Mouse (Mus musculus) macrophage (primary cell): ENCODE measurements around the gene Ubqln1. TPM values are rescaled to one million over a fixed set of nuclear protein-coding genes. Genes with fewer than 3 reads are reported as not detected.

Experiments
- polyA plus RNA-seq: library from polyadenylated mRNA; stranded (reverse); fragments of 250-400 nt; gene quantifications from 3 replicates; pipeline ENCODE4 v1.2.4, GENCODE M21; 2018; ENCODE audit warnings: inconsistent platforms

The Ubqln1 gene
- polyA plus RNA-seq, 1 experiment from 2014 or later = 66.0 TPM

Other genes starting within 250 kb of the Ubqln1 start
- gene Klhl3, start 102.1 kb downstream of the Ubqln1 start, polyA plus RNA-seq = 0.05 to 1.1 TPM (median 0.19 TPM) in 3 replicates
- gene Hnrnpa0, start 87.1 kb downstream of the Ubqln1 start, polyA plus RNA-seq = 18.4 to 77.1 TPM (median 48.4 TPM) in 3 replicates
- gene Idnk, start 58.0 kb downstream of the Ubqln1 start, polyA plus RNA-seq = 22.2 to 41.3 TPM (median 25.5 TPM) in 3 replicates
- gene Gkap1, start 60.0 kb upstream of the Ubqln1 start, polyA plus RNA-seq = 19.3 to 36.5 TPM (median 25.1 TPM) in 3 replicates
- 0.10 to 0.20 TPM (median 0.14 TPM) in 3 replicates for gene Kif27, start 143.5 kb upstream of the Ubqln1 start, polyA plus RNA-seq
- gene 2210016F16Rik, start 169.6 kb upstream of the Ubqln1 start, polyA plus RNA-seq = 14.0 to 26.7 TPM (median 16.3 TPM) in 3 replicates
- 18.1 to 36.6 TPM (median 36.0 TPM) in 3 replicates for gene Rmi1, start 186.6 kb upstream of the Ubqln1 start, polyA plus RNA-seq
- gene Hnrnpk, start 187.7 kb upstream of the Ubqln1 start, polyA plus RNA-seq = 321 to 467 TPM (median 425 TPM) in 3 replicates